Mouse (Mus musculus) forebrain, embryonic 16.5 days (tissue): ENCODE data around the gene Vgf. TPM values are rescaled to one million over a fixed set of nuclear protein-coding genes. Genes with fewer than 3 reads are reported as not detected.
A peak's percentile ranks its signal among the peaks of the same experiment; 100 is the strongest.

Source experiments
- ATAC-seq: fragments of 200-750 bp; cut with Nextera tagmentation; 2 replicates; pipeline ENCODE4 v1.8.0; 2017; ENCODE audit warnings: mild to moderate bottlenecking, moderate library complexity
- H3K27ac ChIP-seq: fragments of 300-500 bp; sonication (generic); 2 replicates; pipeline ENCODE4 v1.5.1; 2014; ENCODE audit warnings: low read length, control low read depth
- H3K27me3 ChIP-seq: fragments of 300-500 bp; sonication (generic); replicated peaks from 2 replicates; pipeline ENCODE4 v1.6.1; 2014; ENCODE audit warnings: low read length; ENCODE audit not compliant: control insufficient read depth, insufficient read depth
- H3K36me3 ChIP-seq: fragments of 300-500 bp; sonication (generic); 2 replicates; pipeline ENCODE4 v1.6.1; 2014; ENCODE audit not compliant: control insufficient read depth, insufficient read depth
- H3K4me1 ChIP-seq: fragments of 300-500 bp; sonication (generic); replicated peaks from 2 replicates; pipeline ENCODE4 v1.6.1; 2014; ENCODE audit warnings: low read length; ENCODE audit not compliant: control insufficient read depth, insufficient read depth
- H3K4me2 ChIP-seq: fragments of 300-500 bp; sonication (generic); 2 replicates; pipeline ENCODE4 v1.6.1; 2014; ENCODE audit warnings: mild to moderate bottlenecking, low read length, control low read depth
- H3K4me3 ChIP-seq: fragments of 300-500 bp; sonication (generic); replicated peaks from 2 replicates; pipeline ENCODE4 v1.5.1; 2014; ENCODE audit warnings: mild to moderate bottlenecking, low read length, control low read depth
- H3K9ac ChIP-seq: fragments of 300-500 bp; sonication (generic); replicated peaks from 2 replicates; pipeline ENCODE4 v1.6.1; 2014; ENCODE audit warnings: low read depth, low read length, control low read depth
- H3K9me3 ChIP-seq: fragments of 300-500 bp; sonication (generic); 2 replicates; pipeline ENCODE4 v1.6.1; 2016; ENCODE audit warnings: low read length; ENCODE audit not compliant: control insufficient read depth
- WGBS: fragments of 180-500 bp; shearing (Covaris S2); extraction: QIAGEN DNeasy Blood & Tissue Kit; methylation state at CpG from one replicate; pipeline ENCODE4 v1.1.7; 2014; 5-methylcytosine and 5-hydroxymethylcytosine counted together
- polyA plus RNA-seq: library from polyadenylated mRNA; unstranded; fragments of >200 nt; fragmentation: Nextera tagmentation; extraction: Ambion mirVana; gene quantifications from 2 replicates; pipeline ENCODE4 v1.2.1, GENCODE M21; 2015

Vgf gene
- 3.9 and 4.3 TPM in 2 replicates for polyA plus RNA-seq

DNA sequence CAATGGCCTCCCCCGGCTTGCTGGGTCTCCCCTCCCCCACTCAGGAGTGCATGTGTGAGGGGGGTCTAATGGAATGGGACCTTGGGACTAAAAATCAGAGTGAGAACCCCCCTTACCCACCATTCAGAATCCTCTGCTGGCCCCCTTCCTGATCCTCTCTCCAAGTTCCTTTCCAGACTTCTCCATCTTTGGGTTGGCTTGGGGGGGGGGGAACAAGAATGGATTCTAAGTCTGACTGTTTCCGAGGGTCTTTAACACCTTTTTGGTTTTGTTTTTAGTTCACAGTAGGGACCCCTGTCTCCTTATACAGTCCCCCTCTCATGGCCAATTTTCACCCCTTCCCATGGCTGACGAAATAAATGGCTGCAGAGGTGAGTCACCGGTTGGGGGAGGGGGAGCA, at the start of gene Vgf:
TSS of gene Vgf (plus strand) at position 301 of the 400 bp plus-strand sequence.
- 0 out of 2 replicates have a peak within 1 kb of the TSS, but pooled peaks have one; percentile 25 for H3K9ac ChIP-seq
- no peak within 1 kb of the TSS for H3K27ac ChIP-seq
- ATAC-seq, result no peak
- peaks cover 57% of the 10 kb centered on the region for H3K27me3 ChIP-seq
- peak within 1 kb of the TSS; percentile 52 for H3K4me2 ChIP-seq
- 32% methylated on average over 4 of the region's 4 CpGs for WGBS
- H3K4me1 ChIP-seq, result peaks cover 27% of the 10 kb centered on the region
- H3K4me3 ChIP-seq, result peak within 1 kb of the TSS; percentile 36
- no peaks in the 10 kb centered on the region for H3K9me3 ChIP-seq
- no peaks in the 10 kb centered on the region for H3K36me3 ChIP-seq

DNA sequence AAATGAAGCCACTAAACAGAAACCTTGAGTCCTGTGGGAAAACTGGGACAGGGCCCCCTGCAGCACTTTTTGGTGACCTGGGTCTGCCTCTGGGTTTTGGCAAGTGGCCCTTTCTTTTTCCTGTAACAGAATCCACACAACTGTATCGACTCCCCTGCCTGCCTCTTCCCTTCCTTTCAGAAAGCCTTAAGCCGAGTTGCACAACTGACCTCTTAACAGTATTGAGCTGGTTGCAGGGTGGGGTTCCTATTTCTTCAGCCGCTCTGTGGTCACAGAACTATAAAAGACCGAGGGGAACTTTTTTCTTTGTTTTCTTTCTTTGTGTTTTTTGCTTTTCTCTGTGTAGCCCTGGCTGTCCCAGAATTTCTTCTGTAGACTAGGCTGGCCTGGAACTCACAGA, 48.4 kb upstream of the Vgf start:
- Histone ChIP-seq H3K27ac (no peak overlapping the region), H3K4me1 (no peaks in the 10 kb centered on the region), H3K9me3 (no peaks in the 10 kb centered on the region), H3K36me3 (peaks cover 11% of the 10 kb centered on the region; the same call in 1 of the 2 replicates), H3K4me2 (no peak overlapping the region), H3K4me3 (no peak overlapping the region), H3K27me3 (no peaks in the 10 kb centered on the region), H3K9ac (no peak overlapping the region)
- 73% methylated on average over 4 of the region's 4 CpGs for WGBS
- ATAC-seq, result no peak

DNA sequence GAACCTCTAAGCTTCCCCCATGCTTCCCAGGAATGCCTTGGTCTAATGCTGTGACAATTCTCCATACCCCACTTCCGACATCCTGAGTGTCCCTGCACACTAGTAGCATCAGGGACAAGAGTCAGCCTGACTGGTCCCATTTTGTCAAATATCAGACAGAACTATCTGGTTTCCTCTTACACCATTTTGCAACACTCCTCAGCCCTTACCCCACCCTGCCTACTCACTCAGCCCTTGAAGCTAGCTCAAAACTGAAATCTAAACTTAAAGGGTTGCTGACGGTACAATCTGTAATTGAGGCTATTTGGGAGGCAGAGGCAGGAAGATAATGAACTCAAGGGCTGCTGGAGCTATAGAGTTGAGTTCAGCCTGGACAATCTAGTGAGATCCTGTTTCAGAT, 46.4 kb upstream of the Vgf start:
- H3K27me3 ChIP-seq, result no peaks in the 10 kb centered on the region
- 76% methylated on average over 2 of the region's 2 CpGs for WGBS
- H3K9ac ChIP-seq, result no peak overlapping the region
- no peak overlapping the region for H3K4me3 ChIP-seq
- no peak for ATAC-seq
- H3K27ac ChIP-seq, result no peak overlapping the region
- peaks cover 11% of the 10 kb centered on the region; the same call in 1 of the 2 replicates for H3K36me3 ChIP-seq
- H3K4me1 ChIP-seq, result no peaks in the 10 kb centered on the region
- no peak overlapping the region for H3K4me2 ChIP-seq
- H3K9me3 ChIP-seq, result no peaks in the 10 kb centered on the region

DNA sequence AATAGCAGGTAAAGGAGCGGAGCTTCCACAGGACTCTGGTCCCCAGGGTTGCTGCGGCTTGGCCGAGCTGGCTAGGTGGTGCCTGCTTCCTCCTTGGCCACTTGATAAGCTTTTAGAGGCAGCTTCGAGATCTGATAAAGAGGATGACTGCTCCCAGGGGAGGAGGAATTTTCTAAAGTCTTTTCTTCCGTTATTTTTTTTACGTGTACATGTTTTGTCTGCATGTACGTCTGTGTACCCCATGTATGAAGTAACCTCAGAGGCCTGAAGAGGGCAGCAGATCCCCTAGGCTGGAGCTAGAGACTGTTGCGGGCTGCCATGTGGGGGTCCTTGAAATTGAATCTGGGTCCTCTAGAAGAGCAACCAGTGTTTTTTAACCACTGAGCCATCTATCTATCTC, 45.2 kb upstream of the Vgf start:
- no peak for ATAC-seq
- 88% methylated on average over 8 of the region's 8 CpGs for WGBS

DNA sequence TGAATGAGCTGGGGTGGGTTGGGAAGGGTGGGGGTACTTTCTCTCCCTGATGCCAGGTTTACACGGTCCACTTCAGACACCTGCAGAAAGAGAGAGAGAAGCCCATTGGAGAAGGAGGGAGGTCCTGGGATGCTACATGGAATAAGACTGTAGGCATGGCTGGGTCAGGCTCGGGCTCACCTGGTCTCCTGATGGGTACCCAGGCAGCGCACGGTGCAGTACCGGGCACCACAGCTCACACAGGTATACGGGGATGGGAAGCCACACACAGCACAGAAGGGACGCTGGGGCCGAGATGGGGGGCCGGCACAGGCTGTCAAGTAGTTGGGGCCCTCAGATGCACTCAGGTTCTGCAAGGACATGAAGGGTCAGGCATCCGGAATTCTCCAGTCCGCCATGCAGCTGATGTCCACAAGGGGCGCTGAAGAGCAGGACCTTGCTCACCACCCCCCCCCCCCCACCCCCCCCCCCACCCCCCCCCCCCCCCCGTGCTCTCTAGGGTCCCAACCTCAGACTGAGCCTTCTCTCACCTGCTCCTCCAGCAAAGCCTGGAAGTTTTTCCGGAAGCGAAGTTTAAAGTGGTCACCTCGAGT, 43.8 kb upstream of the Vgf start:
- H3K27ac ChIP-seq, result no peak overlapping the region
- ATAC-seq, result no peak
- H3K9ac ChIP-seq, result no peak overlapping the region
- H3K4me2 ChIP-seq, result no peak overlapping the region
- 48% methylated on average over 15 of the region's 16 CpGs for WGBS
- no peaks in the 10 kb centered on the region for H3K9me3 ChIP-seq
- no peaks in the 10 kb centered on the region for H3K27me3 ChIP-seq
- no peak overlapping the region for H3K4me3 ChIP-seq
- peaks cover 5% of the 10 kb centered on the region; the same call in 1 of the 2 replicates for H3K4me1 ChIP-seq
- H3K36me3 ChIP-seq, result peaks cover 11% of the 10 kb centered on the region; the same call in 1 of the 2 replicates

More for the DNA sequence above, 45.2 kb upstream of the Vgf start:
- no peaks in the 10 kb centered on the region for H3K9me3 ChIP-seq
- no peak overlapping the region for H3K9ac ChIP-seq
- H3K36me3 ChIP-seq, result peaks cover 11% of the 10 kb centered on the region; the same call in 1 of the 2 replicates
- no peaks in the 10 kb centered on the region for H3K27me3 ChIP-seq
- no peak overlapping the region for H3K4me3 ChIP-seq
- peaks cover 2% of the 10 kb centered on the region; the same call in 1 of the 2 replicates for H3K4me1 ChIP-seq
- no peak overlapping the region for H3K27ac ChIP-seq
- no peak overlapping the region for H3K4me2 ChIP-seq

DNA sequence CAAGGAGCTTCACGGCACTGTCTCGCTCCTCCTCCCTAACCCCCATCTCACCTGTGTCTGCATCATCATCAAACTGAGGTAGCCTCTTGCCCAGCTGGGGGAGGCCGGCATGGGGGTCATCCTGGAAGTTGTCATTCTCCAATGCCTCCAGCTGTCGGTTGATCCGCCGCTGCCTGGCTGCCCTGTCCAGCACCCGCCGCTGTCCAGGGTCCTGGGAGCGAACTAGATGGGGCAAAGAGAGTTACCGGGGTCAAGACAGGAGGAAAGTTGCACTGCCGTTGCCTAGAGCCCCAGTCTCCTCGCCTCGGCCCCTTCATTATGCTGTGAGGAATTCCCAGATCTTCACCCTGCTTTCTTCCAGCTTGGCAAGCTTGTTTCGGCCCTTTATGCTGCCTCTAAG, 41.4 kb upstream of the Vgf start:
- no peaks in the 10 kb centered on the region for H3K27me3 ChIP-seq
- no peak for ATAC-seq
- no peaks in the 10 kb centered on the region for H3K9me3 ChIP-seq
- H3K9ac ChIP-seq, result no peak overlapping the region
- 59% methylated on average over 14 of the region's 14 CpGs for WGBS
- no peak overlapping the region for H3K27ac ChIP-seq
- H3K36me3 ChIP-seq, result peaks cover 14% of the 10 kb centered on the region
- H3K4me1 ChIP-seq, result peaks cover 14% of the 10 kb centered on the region
- no peak overlapping the region for H3K4me2 ChIP-seq
- no peak overlapping the region for H3K4me3 ChIP-seq

DNA sequence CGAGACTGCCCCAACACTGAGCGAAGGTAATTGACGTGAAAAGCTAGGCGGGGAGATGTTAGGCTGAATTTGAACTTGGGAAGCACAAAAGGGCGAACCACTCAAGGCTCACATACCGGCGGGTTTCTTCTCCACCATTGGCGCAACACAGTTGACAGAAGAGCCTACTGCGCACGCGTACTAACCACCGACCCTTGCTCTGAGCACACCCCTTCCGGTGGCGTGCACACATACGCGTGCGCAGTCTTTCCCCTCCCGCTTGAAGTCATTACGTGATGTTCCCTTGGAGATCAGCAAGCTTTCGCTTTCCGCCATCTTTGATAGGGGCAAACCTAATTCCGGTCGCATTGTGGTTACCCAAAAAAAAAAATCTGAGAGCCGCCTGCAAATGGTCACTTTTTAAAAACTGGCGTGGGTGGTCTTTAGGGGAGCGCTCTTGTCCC, 39.5 kb upstream of the Vgf start, which contains the start of gene Plod3:
TSS of gene Plod3 (plus strand) at position 325 of the 443 bp plus-strand sequence.
- peak within 1 kb of the TSS; percentile 99 for H3K9ac ChIP-seq
- H3K4me3 ChIP-seq, result peak within 1 kb of the TSS; percentile 91
- H3K36me3 ChIP-seq, result peaks cover 20% of the 10 kb centered on the region
- H3K4me1 ChIP-seq, result peaks cover 14% of the 10 kb centered on the region
- WGBS, result 0% methylated on average over 26 of the region's 26 CpGs
- ATAC-seq, result peak; percentile 94
- H3K27me3 ChIP-seq, result no peaks in the 10 kb centered on the region
- H3K9me3 ChIP-seq, result no peaks in the 10 kb centered on the region
- H3K27ac ChIP-seq, result peak within 1 kb of the TSS; percentile 94
- peak within 1 kb of the TSS; percentile 80 for H3K4me2 ChIP-seq

DNA sequence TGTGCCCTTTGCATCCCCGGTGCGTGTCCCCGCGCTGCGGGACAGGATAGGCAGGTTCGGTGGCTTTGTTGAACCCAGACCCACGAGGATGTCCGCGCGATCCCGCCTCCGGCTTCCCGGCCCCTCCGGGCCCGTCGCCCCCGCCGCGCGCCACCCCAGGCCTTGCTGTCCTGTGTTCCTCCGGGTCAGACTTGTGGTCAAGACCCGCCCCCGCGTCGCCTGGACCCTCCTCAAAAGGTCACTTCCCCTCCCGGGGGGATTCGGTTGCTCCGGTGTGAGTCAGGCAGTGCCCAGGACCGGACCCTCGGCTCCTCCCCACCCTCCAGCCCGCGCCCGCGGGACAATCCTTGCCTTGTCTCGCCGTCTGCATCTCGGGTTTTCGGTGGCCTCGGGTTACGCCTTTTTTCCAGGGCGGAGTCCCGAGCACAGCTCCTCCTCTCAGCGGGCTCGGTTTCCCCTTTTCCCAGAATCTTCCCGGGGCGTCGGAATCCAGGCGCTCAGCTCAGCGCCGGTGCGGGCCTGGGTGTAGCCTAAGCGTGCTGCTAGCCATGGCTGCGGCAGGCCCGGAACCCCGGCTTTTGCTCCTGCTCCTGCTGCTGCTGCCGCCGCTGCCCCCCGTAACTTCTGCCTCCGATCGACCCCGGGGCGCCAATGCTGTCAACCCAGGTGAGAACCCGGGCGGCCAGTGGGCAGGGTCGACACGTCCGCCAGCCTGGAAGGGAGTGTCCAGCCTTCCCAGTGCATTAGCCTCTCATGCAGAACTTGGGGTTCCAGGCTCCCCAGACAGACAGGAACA, 38.9 kb upstream of the Vgf start:
- Histone ChIP-seq H3K4me1 (peaks cover 14% of the 10 kb centered on the region), H3K27ac (peak overlapping the region; percentile 94), H3K4me3 (peak overlapping the region; percentile 91), H3K36me3 (peaks cover 26% of the 10 kb centered on the region), H3K4me2 (peak overlapping the region; percentile 80), H3K9me3 (no peaks in the 10 kb centered on the region), H3K27me3 (no peaks in the 10 kb centered on the region), H3K9ac (peak overlapping the region; percentile 99)
- under 1% methylated on average over 65 of the region's 67 CpGs for WGBS
- peak; percentile 57 for ATAC-seq

DNA sequence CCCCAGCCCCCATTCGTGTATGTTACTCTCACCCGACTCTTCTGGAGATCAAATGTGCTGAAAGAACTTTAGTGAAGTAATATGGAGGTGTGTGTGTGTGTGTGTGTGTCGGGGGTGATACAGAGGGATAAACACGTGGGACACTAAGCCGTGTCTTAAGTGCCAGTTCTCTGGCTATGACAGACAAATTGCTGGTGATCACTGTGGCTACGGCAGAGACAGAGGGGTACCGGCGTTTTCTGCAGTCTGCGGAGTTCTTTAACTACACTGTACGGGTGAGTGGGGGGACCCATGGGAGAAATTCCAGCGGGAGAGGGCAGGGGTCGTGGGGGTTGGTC, 38.3 kb upstream of the Vgf start, which contains the start of gene Znhit1:
TSS of gene Znhit1 (minus strand) at position 88 of the 338 bp plus-strand sequence.
- peak within 1 kb of the TSS; percentile 94 for H3K27ac ChIP-seq
- peaks cover 30% of the 10 kb centered on the region for H3K36me3 ChIP-seq
- 5% methylated on average over 12 of the region's 12 CpGs for WGBS
- peaks cover 14% of the 10 kb centered on the region for H3K4me1 ChIP-seq
- ATAC-seq, result 0 out of 2 replicates have a peak, but pooled peaks have one; percentile 4
- peak within 1 kb of the TSS; percentile 91 for H3K4me3 ChIP-seq
- H3K9me3 ChIP-seq, result no peaks in the 10 kb centered on the region
- peak within 1 kb of the TSS; percentile 80 for H3K4me2 ChIP-seq
- H3K9ac ChIP-seq, result peak within 1 kb of the TSS; percentile 99
- no peaks in the 10 kb centered on the region for H3K27me3 ChIP-seq
